Mouse (Mus musculus): ENCODE results near the gene Shc3. TPM values are rescaled to one million over a fixed set of nuclear protein-coding genes. Genes with fewer than 3 reads are reported as not detected.

The Shc3 gene
- total and polyA plus RNA-seq, 3 experiments: 0.11 TPM; not detected in 2

- Histone ChIP-seq H3K4me1 (ENCODE audit: insufficient read depth, low read depth, low read length) (no peaks in the 10 kb centered on the region), H3K27me3 (ENCODE audit: insufficient read depth, low read length) (no peaks in the 10 kb centered on the region), H3K9me3 (replicated peaks) (peaks cover 59% of the 10 kb centered on the region), H3K36me3 (replicated peaks) (no peaks in the 10 kb centered on the region), H3K4me3 (ENCODE audit: low read depth, low read length) (no peak overlapping the region)
- ATAC-seq (ENCODE audit: extremely low read depth, insufficient number of reproducible peaks, low FRiP score, poor library complexity, severe bottlenecking) (no peak), DNase-seq (ENCODE audit: low spot score) (no peak)
- no peak for TF ChIP-seq POLR2AphosphoS5 (IDR thresholded peaks at IDR 0.05; ENCODE audit: insufficient replicate concordance, low read depth, low read length)
- no peak for TF ChIP-seq GATA1 (IDR thresholded peaks at IDR 0.05; ENCODE audit: borderline replicate concordance, low read length)
- TF ChIP-seq CTCF (IDR thresholded peaks at IDR 0.05; ENCODE audit: low read depth, low read length): no peak
- no peak for TF ChIP-seq GATA2 (IDR thresholded peaks at IDR 0.05; ENCODE audit: borderline replicate concordance, low read depth, low read length)
Measured at GRCm38 (mm10) chr13:51424647-51425046, 144.6 kb downstream of the Shc3 start.

GRCm38 (mm10) chr13:51423647-51424046 lies 145.6 kb downstream of the Shc3 start:
- H3K4me1 ChIP-seq (ENCODE audit: insufficient read depth, low read depth, low read length): no peaks in the 10 kb centered on the region
- no peaks in the 10 kb centered on the region for H3K36me3 ChIP-seq (replicated peaks)
- H3K9me3 ChIP-seq (replicated peaks): peaks cover 69% of the 10 kb centered on the region
- H3K27me3 ChIP-seq (ENCODE audit: insufficient read depth, low read length): no peaks in the 10 kb centered on the region
- no peak for ATAC-seq (ENCODE audit: extremely low read depth, insufficient number of reproducible peaks, low FRiP score, poor library complexity, severe bottlenecking)
- TF ChIP-seq POLR2AphosphoS5 (IDR thresholded peaks at IDR 0.05; ENCODE audit: insufficient replicate concordance, low read depth, low read length): no peak
- no peak for TF ChIP-seq GATA2 (IDR thresholded peaks at IDR 0.05; ENCODE audit: borderline replicate concordance, low read depth, low read length)
- TF ChIP-seq TAL1 (conservative IDR thresholded peaks at IDR 0.05; ENCODE audit: low read depth, low read length): no peak
- no peak for TF ChIP-seq CTCF (IDR thresholded peaks at IDR 0.05; ENCODE audit: low read depth, low read length)
- no peak for TF ChIP-seq GATA1 (IDR thresholded peaks at IDR 0.05; ENCODE audit: borderline replicate concordance, low read length)
- H3K4me3 ChIP-seq (ENCODE audit: low read depth, low read length): no peak overlapping the region
- no peak for DNase-seq (ENCODE audit: low spot score)

- peaks cover 78% of the 10 kb centered on the region for H3K9me3 ChIP-seq (replicated peaks)
- DNase-seq (ENCODE audit: low spot score) (no peak), ATAC-seq (ENCODE audit: extremely low read depth, insufficient number of reproducible peaks, low FRiP score, poor library complexity, severe bottlenecking) (no peak)
- no peak for TF ChIP-seq POLR2AphosphoS5 (IDR thresholded peaks at IDR 0.05; ENCODE audit: insufficient replicate concordance, low read depth, low read length)
- no peak for TF ChIP-seq GATA2 (IDR thresholded peaks at IDR 0.05; ENCODE audit: borderline replicate concordance, low read depth, low read length)
- no peak for TF ChIP-seq TAL1 (conservative IDR thresholded peaks at IDR 0.05; ENCODE audit: low read depth, low read length)
- no peak for TF ChIP-seq CTCF (IDR thresholded peaks at IDR 0.05; ENCODE audit: low read depth, low read length)
- no peak for TF ChIP-seq GATA1 (IDR thresholded peaks at IDR 0.05; ENCODE audit: borderline replicate concordance, low read length)
- H3K4me3 ChIP-seq (ENCODE audit: low read depth, low read length): no peak overlapping the region
- H3K36me3 ChIP-seq (replicated peaks): no peaks in the 10 kb centered on the region
- H3K27me3 ChIP-seq (ENCODE audit: insufficient read depth, low read length): no peaks in the 10 kb centered on the region
- H3K4me1 ChIP-seq (ENCODE audit: insufficient read depth, low read depth, low read length): no peaks in the 10 kb centered on the region
Measured at GRCm38 (mm10) chr13:51420861-51421260, 148.4 kb downstream of the Shc3 start.

GRCm38 (mm10) chr13:51419501-51419900 lies 149.7 kb downstream of the Shc3 start:
- Histone ChIP-seq H3K4me1 (ENCODE audit: insufficient read depth, low read depth, low read length) (no peaks in the 10 kb centered on the region), H3K27me3 (ENCODE audit: insufficient read depth, low read length) (no peaks in the 10 kb centered on the region), H3K4me3 (ENCODE audit: low read depth, low read length) (no peak overlapping the region), H3K9me3 (replicated peaks) (peaks cover 81% of the 10 kb centered on the region), H3K36me3 (replicated peaks) (no peaks in the 10 kb centered on the region)
- TF ChIP-seq CTCF (IDR thresholded peaks at IDR 0.05; ENCODE audit: low read depth, low read length) (no peak), TAL1 (conservative IDR thresholded peaks at IDR 0.05; ENCODE audit: low read depth, low read length) (no peak), GATA1 (IDR thresholded peaks at IDR 0.05; ENCODE audit: borderline replicate concordance, low read length) (no peak), GATA2 (IDR thresholded peaks at IDR 0.05; ENCODE audit: borderline replicate concordance, low read depth, low read length) (no peak), POLR2AphosphoS5 (IDR thresholded peaks at IDR 0.05; ENCODE audit: insufficient replicate concordance, low read depth, low read length) (no peak)
- ATAC-seq (ENCODE audit: extremely low read depth, insufficient number of reproducible peaks, low FRiP score, poor library complexity, severe bottlenecking) (no peak), DNase-seq (ENCODE audit: low spot score) (no peak)

GRCm38 (mm10) chr13:51418942-51419451 lies 150.2 kb downstream of the Shc3 start:
- Histone ChIP-seq H3K27me3 (ENCODE audit: insufficient read depth, low read length) (no peaks in the 10 kb centered on the region), H3K36me3 (replicated peaks) (no peaks in the 10 kb centered on the region), H3K4me1 (ENCODE audit: insufficient read depth, low read depth, low read length) (no peaks in the 10 kb centered on the region), H3K9me3 (replicated peaks) (peaks cover 85% of the 10 kb centered on the region), H3K4me3 (ENCODE audit: low read depth, low read length) (no peak overlapping the region)
- TF ChIP-seq POLR2AphosphoS5 (IDR thresholded peaks at IDR 0.05; ENCODE audit: insufficient replicate concordance, low read depth, low read length): no peak
- no peak for DNase-seq (ENCODE audit: low spot score)
- no peak for ATAC-seq (ENCODE audit: extremely low read depth, insufficient number of reproducible peaks, low FRiP score, poor library complexity, severe bottlenecking)

- no peak for DNase-seq (ENCODE audit: low spot score)
- H3K9me3 ChIP-seq (replicated peaks): peaks cover 86% of the 10 kb centered on the region
- no peak for ATAC-seq (ENCODE audit: extremely low read depth, insufficient number of reproducible peaks, low FRiP score, poor library complexity, severe bottlenecking)
- no peak overlapping the region for H3K4me3 ChIP-seq (ENCODE audit: low read depth, low read length)
- TF ChIP-seq POLR2AphosphoS5 (IDR thresholded peaks at IDR 0.05; ENCODE audit: insufficient replicate concordance, low read depth, low read length) (no peak), TAL1 (conservative IDR thresholded peaks at IDR 0.05; ENCODE audit: low read depth, low read length) (no peak), GATA1 (IDR thresholded peaks at IDR 0.05; ENCODE audit: borderline replicate concordance, low read length) (no peak), CTCF (IDR thresholded peaks at IDR 0.05; ENCODE audit: low read depth, low read length) (no peak), GATA2 (IDR thresholded peaks at IDR 0.05; ENCODE audit: borderline replicate concordance, low read depth, low read length) (no peak)
- no peaks in the 10 kb centered on the region for H3K4me1 ChIP-seq (ENCODE audit: insufficient read depth, low read depth, low read length)
- H3K36me3 ChIP-seq (replicated peaks): no peaks in the 10 kb centered on the region
- no peaks in the 10 kb centered on the region for H3K27me3 ChIP-seq (ENCODE audit: insufficient read depth, low read length)
Measured at GRCm38 (mm10) chr13:51418268-51418941, 150.8 kb downstream of the Shc3 start.
